In genomic region chr10:21099515-21099914, GRCm38 (mm10) we compare ENCODE assay signal across 34 mouse cellular contexts.
DNase-seq lines count a peak whose midpoint lies in the region; ATAC-seq and TF ChIP-seq lines count a peak whose summit lies in the region.
"Had no signal": no experiment of that assay in that cellular context is flagged by ENCODE, and none has a peak within 500 bp of the region (broad histone marks: within the 10 kb centered on the region; RNA-seq: fewer than 3 reads in every experiment).

No protein-coding gene starts in this region.

- ATAC-seq in lung, embryonic 16.5 days (ENCODE audit: low read depth), result peak; percentile 79
- ATAC-seq: forebrain, embryonic 15.5 days; liver, embryonic 12.5 days; liver, postnatal 0 days; Patski had no signal

- H3K27me3 ChIP-seq in lung, embryonic 16.5 days (ENCODE audit: control insufficient read depth, insufficient read depth, low read depth, low read length), result no peaks in the 10 kb centered on the region
- H3K27me3 ChIP-seq: hindbrain, embryonic 15.5 days; kidney, embryonic 15.5 days; Patski had no signal

- H3K4me3 ChIP-seq in lung, embryonic 16.5 days (ENCODE audit: low read length), result no peak overlapping the region
- H3K4me3 ChIP-seq in lung, adult 2 months (replicated peaks; ENCODE audit: extremely low read depth, low read depth, low read length), result no peak overlapping the region
- H3K4me3 ChIP-seq: embryonic facial prominence, embryonic 13.5 days; forebrain, embryonic 10.5 days; forebrain, embryonic 15.5 days; hindbrain, embryonic 10.5 days; hindbrain, embryonic 15.5 days; kidney, embryonic 15.5 days; layer of hippocampus, adult 2 months; liver, embryonic 12.5 days; megakaryocyte, embryonic 14.5 days; midbrain, embryonic 12.5 days; myocyte; neural tube, embryonic 12.5 days had no signal

- H3K9ac ChIP-seq in lung, embryonic 16.5 days (ENCODE audit: low read length), result no peak overlapping the region
- H3K9ac ChIP-seq: embryonic facial prominence, embryonic 13.5 days; forebrain, embryonic 15.5 days; hindbrain, embryonic 15.5 days; kidney, embryonic 15.5 days; liver, embryonic 12.5 days; liver, postnatal 0 days; midbrain, embryonic 12.5 days; neural tube, embryonic 12.5 days had no signal

- peaks cover 4% of the 10 kb centered on the region for H3K4me1 ChIP-seq in lung, embryonic 16.5 days (replicated peaks; ENCODE audit: control insufficient read depth, insufficient read depth, low read length)
- no peaks in the 10 kb centered on the region for H3K4me1 ChIP-seq in lung, adult 2 months (ENCODE audit: control insufficient read depth, insufficient read depth, low read length)
- H3K4me1 ChIP-seq: liver, embryonic 12.5 days had no signal

- H3K27ac ChIP-seq in lung, embryonic 16.5 days (ENCODE audit: low read length), result no peak overlapping the region; the same call in 1 of the 2 replicates
- H3K27ac ChIP-seq: embryonic facial prominence, embryonic 13.5 days; forebrain, embryonic 10.5 days; forebrain, embryonic 15.5 days; hindbrain, embryonic 10.5 days; hindbrain, embryonic 15.5 days; kidney, embryonic 15.5 days; layer of hippocampus, adult 2 months; liver, embryonic 12.5 days; midbrain, embryonic 12.5 days; neural tube, embryonic 12.5 days; stomach, postnatal 0 days had no signal

- H3K4me2 ChIP-seq in lung, embryonic 16.5 days (ENCODE audit: low read depth, low read length), result no peak overlapping the region
- H3K4me2 ChIP-seq: embryonic facial prominence, embryonic 13.5 days; forebrain, embryonic 15.5 days; hindbrain, embryonic 15.5 days; kidney, embryonic 15.5 days; liver, embryonic 12.5 days; midbrain, embryonic 12.5 days; neural tube, embryonic 12.5 days had no signal

- no peaks in the 10 kb centered on the region for H3K9me3 ChIP-seq in lung, embryonic 16.5 days (ENCODE audit: control insufficient read depth, low read length)
- H3K9me3 ChIP-seq: embryonic facial prominence, embryonic 13.5 days; forebrain, embryonic 10.5 days; forebrain, embryonic 15.5 days; G1E; hindbrain, embryonic 10.5 days; hindbrain, embryonic 15.5 days; kidney, embryonic 15.5 days; liver, embryonic 12.5 days; megakaryocyte, embryonic 14.5 days; midbrain, embryonic 12.5 days; neural tube, embryonic 12.5 days had no signal

- no peaks in the 10 kb centered on the region for H3K36me3 ChIP-seq in lung, embryonic 16.5 days (ENCODE audit: control insufficient read depth, insufficient read depth, low read length)
- H3K36me3 ChIP-seq: embryonic facial prominence, embryonic 13.5 days; forebrain, embryonic 10.5 days; forebrain, embryonic 15.5 days; G1E; hindbrain, embryonic 10.5 days; hindbrain, embryonic 15.5 days; kidney, embryonic 15.5 days; liver, embryonic 12.5 days; midbrain, embryonic 12.5 days; neural tube, embryonic 12.5 days had no signal

- DNase-seq in adrenal gland, postnatal 14 days, result peak; percentile 9
- no peak for DNase-seq in adrenal gland, adult (ENCODE audit: inconsistent age in 2 of 2, low spot score in 1 of 2)
- no peak for DNase-seq in lung, adult 2 months
- peak; percentile 31 for DNase-seq in Muller cell, postnatal 12 days (ENCODE audit: inconsistent ontology term)
- no peak for DNase-seq in layer of hippocampus, postnatal 36 days
- no peak for DNase-seq in cerebellum, adult 11-12 months
- DNase-seq: adrenal gland, adult 8-10 months; cerebellum, adult 18-20 months; cerebellum, postnatal 10 days; heart, postnatal 14 days; kidney, adult 18-20 months; kidney, postnatal 36 days; left cerebral cortex, postnatal 4 days; liver, postnatal 0 days; lung, postnatal 4 days; right cerebral cortex, adult 18-20 months; thymus, adult 18-20 months; thymus, postnatal 36 days had no signal

- TF ChIP-seq POLR2A in lung, adult 2 months (IDR thresholded peaks at IDR 0.05; ENCODE audit: borderline replicate concordance, extremely low read depth, low read depth, low read length), result no peak

- TF ChIP-seq CTCF in lung, adult 2 months (IDR thresholded peaks at IDR 0.05; ENCODE audit: insufficient read depth, low read length), result no peak

- 51% methylated on average over 7 of the region's 7 CpGs for WGBS in lung, embryonic 16.5 days
- 73% methylated on average over 7 of the region's 7 CpGs for WGBS in lung, adult 2 months

Comparison
In these comparisons a context has a peak if more than half of its experiments do, and no peak if none do; other contexts are left out.
1. DNase-seq: peak in adrenal gland, postnatal 14 days (single experiment) and Muller cell, postnatal 12 days (single experiment); none in adrenal gland, adult (0 of 2), lung, adult 2 months (single experiment), layer of hippocampus, postnatal 36 days (0 of 2) and cerebellum, adult 11-12 months (single experiment).